Mouse (Mus musculus): ENCODE measurements around the gene Evi2b.
A peak's percentile ranks its signal among the peaks of the same experiment; 100 is the strongest.

Evi2b gene

GRCm38 (mm10) chr11:79521930-79522329 is 1.6 kb downstream of the Evi2b start:
- DNase-seq (ENCODE audit: low read depth, low spot score), result peak; percentile 60

DNA sequence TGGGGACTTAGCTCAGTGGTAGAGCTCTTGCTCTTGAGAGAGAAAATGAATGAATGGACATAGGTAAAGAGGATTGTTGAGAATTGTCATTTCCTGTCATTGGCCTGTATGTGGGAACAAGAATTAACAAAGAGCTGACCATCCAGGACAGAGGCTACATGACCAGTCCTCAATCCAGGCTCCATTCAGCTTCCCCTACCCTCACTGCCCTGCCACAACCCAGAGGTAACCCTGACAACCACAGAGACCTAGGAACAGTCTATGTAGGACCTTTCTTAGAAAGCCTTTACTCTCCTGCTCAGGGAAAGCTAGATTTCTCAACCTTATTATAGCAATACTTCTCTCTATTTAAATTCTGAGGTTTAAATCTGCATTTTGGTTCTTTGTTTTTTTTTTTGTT is 2.8 kb downstream of the Evi2b start:
- peak; percentile 23 for DNase-seq (ENCODE audit: low read depth, low spot score)

DNA sequence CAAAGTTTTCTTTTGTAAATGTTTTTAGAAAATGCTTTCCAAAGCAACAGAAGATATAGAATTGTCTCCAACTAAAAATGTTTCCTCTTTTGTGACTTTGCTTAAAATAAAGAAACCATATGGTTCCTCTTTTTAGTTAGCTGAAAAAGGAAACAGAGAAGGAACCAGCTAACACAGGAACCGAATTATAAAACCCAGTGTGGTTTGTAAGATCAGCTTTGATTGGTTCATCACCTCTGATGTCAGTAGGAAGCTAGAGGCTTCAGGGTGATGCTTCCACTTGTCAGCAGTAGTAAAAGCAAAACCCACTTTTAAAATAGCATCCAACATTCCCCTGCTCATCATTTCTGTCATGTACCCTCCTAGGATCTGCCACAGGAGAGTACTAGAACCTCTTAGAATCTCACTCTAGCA is 3.7 kb downstream of the Evi2b start:
- DNase-seq (ENCODE audit: low read depth, low spot score), result peak; percentile 85

- peak; percentile 22 for DNase-seq (ENCODE audit: low read depth, low spot score)
These were observed 4.3 kb downstream of the Evi2b start for GRCm38 (mm10) chr11:79519299-79519698.

- DNase-seq (ENCODE audit: low read depth, low spot score), result no peak
These were observed 7.8 kb downstream of the Evi2b start for GRCm38 (mm10) chr11:79515798-79516197.

DNA sequence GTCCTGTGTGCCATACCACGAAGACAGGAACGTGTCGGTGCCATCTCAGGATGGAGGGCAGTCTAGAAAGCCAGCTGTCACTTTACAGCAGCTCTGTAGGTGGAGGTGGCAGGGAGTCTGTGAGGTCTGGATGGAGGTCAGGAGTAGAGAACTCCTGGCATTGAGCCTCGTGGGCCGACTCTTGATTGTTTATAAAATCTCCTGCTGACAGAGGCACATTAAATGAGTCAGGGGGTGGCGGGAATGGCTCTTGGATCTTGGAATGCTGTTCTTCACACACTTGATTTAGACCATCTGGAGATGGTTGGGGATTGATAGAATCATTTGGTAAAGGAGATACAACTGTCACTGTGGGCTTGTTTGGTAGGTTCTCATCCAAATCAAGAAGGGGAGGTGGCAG is 8.2 kb downstream of the Evi2b start:
- no peak for DNase-seq (ENCODE audit: low read depth, low spot score)

DNA sequence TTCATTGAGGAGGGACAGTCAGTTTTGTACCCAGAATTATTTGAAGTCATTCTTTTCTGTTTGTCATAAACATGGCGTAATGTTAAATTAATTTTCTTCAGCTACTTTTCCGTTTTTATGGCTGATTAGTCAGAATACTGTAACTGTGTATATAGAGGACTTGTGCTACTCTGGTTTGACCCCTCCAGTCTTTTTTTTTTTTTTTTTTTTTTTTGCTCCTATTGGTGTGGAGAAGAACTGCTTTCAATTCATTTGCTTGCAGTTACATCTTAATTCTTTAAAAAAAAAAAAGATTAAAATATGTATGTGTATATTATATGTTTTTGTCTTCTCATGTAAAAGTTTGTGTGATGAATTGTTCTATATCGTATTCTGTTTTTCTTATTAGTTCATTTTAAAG is 11.6 kb downstream of the Evi2b start:
- DNase-seq (ENCODE audit: low read depth, low spot score), result no peak

DNA sequence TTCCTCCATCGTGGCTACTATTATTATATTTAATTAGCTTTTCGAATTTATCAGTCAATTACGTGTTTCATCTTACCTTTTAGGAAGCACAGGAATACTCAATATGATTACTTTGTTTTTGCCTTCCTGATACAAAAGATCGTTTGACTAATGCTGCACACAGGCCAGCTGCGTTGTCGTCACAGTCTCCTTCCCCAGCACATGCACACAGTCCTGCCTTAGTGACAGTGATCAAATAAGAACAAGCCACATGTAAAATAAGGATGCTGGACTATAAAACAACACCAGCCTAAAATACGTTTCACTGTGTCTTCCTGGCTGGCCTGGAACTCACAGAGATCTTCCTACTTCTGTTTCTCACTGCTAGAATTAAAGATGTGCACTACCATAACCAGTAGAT is 19.1 kb downstream of the Evi2b start:
- no peak for DNase-seq (ENCODE audit: low read depth, low spot score)

DNA sequence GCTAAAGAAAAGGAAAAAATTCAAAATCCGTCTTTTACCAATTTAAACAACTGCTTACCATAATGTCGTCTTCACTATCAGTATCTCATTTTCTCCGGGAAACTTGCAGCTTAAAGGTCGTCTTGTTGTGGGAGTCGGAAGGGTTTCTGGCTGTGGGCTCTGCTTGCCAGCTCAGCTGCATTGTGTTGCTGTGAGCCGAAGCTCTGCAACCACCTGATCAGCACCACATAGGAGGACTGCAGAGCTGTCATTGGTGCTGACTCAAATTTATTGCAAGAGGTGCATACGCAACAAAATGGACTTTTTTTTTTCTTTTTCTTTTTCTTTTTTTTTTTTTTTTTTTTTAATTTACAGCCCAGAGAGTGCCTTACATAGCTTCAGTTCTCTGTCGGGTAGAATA is 19.7 kb downstream of the Evi2b start, which contains the start of gene Omg:
Gene Omg, minus strand, starts transcription at position 240 of the 400 bp plus-strand sequence.
- no peak for DNase-seq (ENCODE audit: low read depth, low spot score)

- DNase-seq (ENCODE audit: low read depth, low spot score), result no peak
These were observed 20.6 kb downstream of the Evi2b start for GRCm38 (mm10) chr11:79502917-79503316.

DNA sequence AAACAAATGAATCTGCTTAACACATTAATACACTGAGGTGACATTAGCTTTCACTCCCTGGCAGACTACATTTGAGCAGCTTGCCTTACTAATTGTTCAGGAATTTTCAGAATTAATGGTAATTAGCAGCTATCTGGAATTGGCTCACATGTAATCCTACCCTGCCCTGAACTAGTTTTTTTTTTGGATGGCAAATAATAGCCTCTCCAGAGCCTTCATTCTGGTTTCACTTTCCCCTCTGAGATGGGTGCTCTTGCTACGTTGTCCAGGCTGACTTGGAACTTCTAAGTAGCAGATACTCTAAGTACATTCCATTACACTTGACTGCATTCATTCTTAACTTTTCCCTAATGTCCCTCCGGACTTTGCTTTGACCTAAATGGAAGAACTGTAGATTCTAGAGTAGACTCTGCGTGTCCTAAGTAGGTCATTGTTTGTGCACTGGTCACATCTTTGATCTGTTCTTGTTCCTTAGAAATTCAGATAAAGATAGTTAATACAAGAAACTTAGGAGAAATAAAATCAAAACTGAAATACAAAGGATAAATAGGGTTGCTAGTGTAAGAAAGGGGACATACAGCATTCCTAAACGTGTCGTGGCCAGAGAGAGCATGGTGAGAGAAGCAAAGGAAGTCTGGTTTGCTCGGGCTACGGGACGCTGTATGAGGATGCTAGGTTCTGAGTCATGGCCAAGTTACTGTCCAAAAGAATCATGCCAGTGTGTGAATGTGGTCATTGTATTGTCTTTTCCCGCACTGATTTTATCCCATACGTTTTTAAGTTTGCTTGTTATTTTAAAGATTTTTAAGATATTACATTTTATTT is 28.4 kb downstream of the Evi2b start:
- no peak for DNase-seq (ENCODE audit: low read depth, low spot score)

GRCm38 (mm10) chr11:79484721-79485120 is 38.8 kb downstream of the Evi2b start:
- DNase-seq (ENCODE audit: low read depth, low spot score), result no peak

GRCm38 (mm10) chr11:79483876-79484528 is 39.6 kb downstream of the Evi2b start:
- no peak for DNase-seq (ENCODE audit: low read depth, low spot score)

DNA sequence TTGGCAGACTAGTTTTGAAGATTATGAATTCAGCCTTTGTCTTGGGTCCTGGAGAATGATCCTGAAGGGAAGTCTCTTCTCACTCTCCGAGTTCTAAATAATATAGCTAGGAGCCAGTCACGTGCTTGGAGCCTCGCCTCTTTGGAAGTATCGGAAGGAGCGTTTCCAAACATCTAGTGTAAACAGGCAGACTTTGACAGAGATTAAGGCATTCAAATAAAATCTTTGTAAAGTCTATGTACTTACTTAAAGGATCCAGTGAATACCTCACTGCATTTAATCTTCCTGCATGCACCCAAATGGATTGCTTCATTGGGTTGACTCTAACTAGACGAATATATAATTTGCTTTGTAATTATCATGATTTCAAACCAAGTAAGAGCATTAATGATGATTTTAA is 40.2 kb downstream of the Evi2b start:
- no peak for DNase-seq (ENCODE audit: low read depth, low spot score)

GRCm38 (mm10) chr11:79468097-79468496 is 55.5 kb downstream of the Evi2b start:
- no peak for DNase-seq (ENCODE audit: low read depth, low spot score)

All from CD4-positive, CD25-positive, alpha-beta regulatory T cell, adult 2 months (primary cell).